Mouse (Mus musculus) liver, embryonic 14.5 days (tissue): ENCODE data around the gene Cyth1.

Experiments used
- CTCF ChIP-seq: IDR thresholded peaks from 2 replicates; pipeline ENCODE4 v1.5.1; 2016; ENCODE audit warnings: antibody characterized with exemption, low read depth, control low read depth
- EP300 ChIP-seq: IDR thresholded peaks from 2 replicates; pipeline ENCODE4 v1.6.1; 2016; ENCODE audit warnings: antibody characterized with exemption, low read depth

DNA sequence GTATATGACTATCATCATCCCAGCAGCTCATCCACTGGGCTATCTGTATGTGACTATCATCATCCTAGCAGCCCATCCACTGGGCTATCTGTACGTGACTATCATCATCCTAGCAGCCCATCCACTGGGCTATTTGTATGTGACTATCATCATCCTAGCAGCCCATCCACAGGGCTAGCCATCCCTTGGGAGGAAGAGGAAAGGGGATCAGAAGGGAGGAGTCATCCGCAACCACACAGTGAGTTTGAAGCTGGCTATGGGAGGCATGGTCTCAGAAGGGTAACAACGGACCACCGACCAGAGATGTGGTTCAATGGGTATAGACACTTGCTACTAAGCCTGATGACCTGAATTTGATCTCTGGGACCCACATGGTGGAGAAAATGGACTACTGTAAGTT lies 103.3 kb downstream of the Cyth1 start:
- TF ChIP-seq CTCF = no peak
- no peak for TF ChIP-seq EP300
